Mouse (Mus musculus) lung, embryonic 15.5 days (tissue): ENCODE measurements at regions not wholly inside any gene's neighbourhood (a gene's known extent, or its start where the extent isn't known, plus 50 kb on each side); places are given as distances from the start of the nearest gene placed in this dataset.

ENCODE experiments used
- ATAC-seq: fragments of 200-750 bp; cut with Nextera tagmentation; 2 replicates; pipeline ENCODE4 v1.8.0; 2017; ENCODE audit warnings: moderate number of reproducible peaks, borderline replicate concordance; ENCODE audit not compliant: low FRiP score, low TSS enrichment; ENCODE audit errors: extremely low read depth
- H3K27ac ChIP-seq: fragments of 300-500 bp; sonication (generic); 2 replicates; pipeline ENCODE4 v1.5.1; 2015; ENCODE audit warnings: moderate library complexity, mild to moderate bottlenecking, inconsistent platforms
- H3K27me3 ChIP-seq: fragments of 300-500 bp; sonication (generic); 2 replicates; pipeline ENCODE4 v1.6.1; 2015; ENCODE audit warnings: inconsistent platforms
- H3K36me3 ChIP-seq: fragments of 300-500 bp; sonication (generic); 2 replicates; pipeline ENCODE4 v1.6.1; 2015; ENCODE audit warnings: inconsistent platforms
- H3K4me1 ChIP-seq: fragments of 300-500 bp; sonication (generic); 2 replicates; pipeline ENCODE4 v1.6.1; 2015; ENCODE audit warnings: inconsistent platforms
- H3K4me2 ChIP-seq: fragments of 300-500 bp; sonication (generic); 2 replicates; pipeline ENCODE4 v1.6.1; 2015; ENCODE audit warnings: inconsistent platforms, mild to moderate bottlenecking, moderate library complexity
- H3K4me3 ChIP-seq: fragments of 300-500 bp; sonication (generic); 2 replicates; pipeline ENCODE4 v1.5.1; 2015; ENCODE audit warnings: mild to moderate bottlenecking, inconsistent platforms
- H3K9ac ChIP-seq: fragments of 300-500 bp; sonication (generic); 2 replicates; pipeline ENCODE4 v1.6.1; 2015; ENCODE audit warnings: inconsistent platforms
- H3K9me3 ChIP-seq: fragments of 300-500 bp; sonication (generic); 2 replicates; pipeline ENCODE4 v1.6.1; 2016; ENCODE audit warnings: inconsistent platforms
- WGBS: fragments of 180-500 bp; shearing (Covaris S2); methylation state at CpG from one replicate; pipeline ENCODE4 v1.1.7; 2015; 5-methylcytosine and 5-hydroxymethylcytosine counted together

DNA sequence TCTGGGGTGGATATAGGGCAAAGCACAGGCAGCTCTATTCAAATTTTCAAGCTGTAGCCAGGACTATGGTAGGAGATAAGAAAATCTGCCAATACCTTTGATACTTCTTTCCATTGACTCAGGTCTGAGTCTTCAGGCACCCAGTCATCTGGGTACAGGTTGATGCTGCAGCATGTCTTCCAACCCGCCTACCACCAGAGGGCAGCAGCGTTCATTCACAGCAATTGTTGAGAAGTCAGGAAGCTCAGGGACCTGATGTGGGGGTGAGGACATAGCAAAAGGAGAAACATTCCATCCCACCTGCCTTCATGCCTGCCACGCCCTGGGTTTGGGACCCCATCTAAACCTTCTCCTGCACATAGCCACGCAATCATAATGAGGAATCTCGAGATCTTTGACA lies 118.2 kb upstream of the Gm21876 start:
- H3K4me2 ChIP-seq = no peak overlapping the region
- ATAC-seq = no peak
- WGBS = 9% methylated on average over 5 of the region's 5 CpGs
- no peak overlapping the region for H3K4me3 ChIP-seq
- no peaks in the 10 kb centered on the region for H3K36me3 ChIP-seq
- H3K9ac ChIP-seq = no peak overlapping the region
- H3K27ac ChIP-seq = no peak overlapping the region
- H3K4me1 ChIP-seq = no peaks in the 10 kb centered on the region
- H3K9me3 ChIP-seq = no peaks in the 10 kb centered on the region
- H3K27me3 ChIP-seq = no peaks in the 10 kb centered on the region

DNA sequence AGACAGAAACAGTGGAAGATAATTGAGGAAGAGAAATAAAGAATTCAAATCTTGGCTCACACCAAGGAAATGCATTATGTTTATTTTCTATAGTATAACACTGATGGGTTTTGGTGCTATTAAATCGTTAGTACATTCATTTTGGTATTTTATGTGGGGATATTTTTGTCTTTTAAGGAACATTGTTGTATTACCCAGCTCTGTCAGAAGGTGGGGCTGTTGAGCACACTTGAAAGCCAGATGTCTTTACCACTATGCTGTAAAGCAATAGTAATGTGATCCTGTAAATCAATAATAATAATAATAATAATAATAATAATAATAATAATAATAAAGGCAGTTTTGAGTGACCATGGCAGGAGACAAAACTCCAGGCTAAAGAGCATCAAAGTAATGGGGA lies 120.0 kb upstream of the Gm21876 start:
- 19% methylated on average over 1 of the region's 1 CpGs for WGBS
- Histone ChIP-seq H3K36me3 (no peaks in the 10 kb centered on the region), H3K9ac (no peak overlapping the region), H3K4me2 (no peak overlapping the region), H3K27ac (no peak overlapping the region), H3K9me3 (no peaks in the 10 kb centered on the region), H3K4me1 (no peaks in the 10 kb centered on the region), H3K4me3 (no peak overlapping the region), H3K27me3 (no peaks in the 10 kb centered on the region)
- no peak for ATAC-seq

DNA sequence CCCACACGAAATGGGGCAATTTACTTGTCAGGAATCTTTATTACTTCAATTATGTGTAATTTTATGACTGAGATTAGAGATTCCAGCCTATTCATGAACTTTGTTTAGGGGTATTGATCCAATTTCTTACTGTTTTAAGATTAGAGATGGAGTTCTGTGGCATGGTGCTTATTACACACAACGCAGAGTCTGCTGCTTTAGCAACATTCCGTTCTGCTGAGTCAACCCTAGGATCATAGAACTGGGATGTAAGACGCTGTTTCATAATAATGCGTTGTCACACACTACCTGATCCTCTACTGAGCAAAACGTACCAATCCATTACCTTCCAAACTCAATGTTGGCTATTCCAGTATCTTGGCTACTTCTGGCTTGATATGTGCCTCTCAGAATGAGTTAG lies 121.9 kb upstream of the Gm21876 start:
- no peaks in the 10 kb centered on the region for H3K4me1 ChIP-seq
- no peaks in the 10 kb centered on the region for H3K36me3 ChIP-seq
- no peak overlapping the region for H3K4me3 ChIP-seq
- H3K27ac ChIP-seq = no peak overlapping the region
- H3K27me3 ChIP-seq = no peaks in the 10 kb centered on the region
- 72% methylated on average over 6 of the region's 6 CpGs for WGBS
- ATAC-seq = no peak
- H3K9me3 ChIP-seq = no peaks in the 10 kb centered on the region
- no peak overlapping the region for H3K9ac ChIP-seq
- H3K4me2 ChIP-seq = no peak overlapping the region

DNA sequence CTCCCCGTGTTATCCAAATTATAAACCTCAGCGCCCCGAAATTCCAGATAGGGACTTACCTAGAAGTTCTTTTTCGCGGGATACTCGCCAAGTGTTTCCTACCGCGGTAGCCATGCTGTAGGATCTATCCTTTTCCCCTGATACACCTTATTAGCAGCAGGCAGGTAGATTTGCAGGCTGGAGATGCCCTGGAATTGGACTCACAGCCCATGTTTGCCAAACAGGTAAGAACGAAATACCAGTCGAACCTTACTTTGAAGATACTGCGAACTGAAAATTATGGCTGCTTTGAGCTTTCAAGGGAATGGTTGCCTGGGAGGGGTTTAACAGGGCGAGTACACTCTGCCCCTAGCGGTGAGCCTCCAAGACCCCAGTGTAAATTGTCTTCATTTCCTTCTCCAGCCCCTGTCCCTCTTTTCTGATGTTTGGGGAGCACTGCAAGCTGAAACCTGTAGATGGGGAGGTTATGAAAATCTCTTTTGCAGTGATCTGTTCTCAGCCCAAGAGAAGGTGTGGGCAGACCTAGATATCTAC lies 149.8 kb upstream of the Agtr2 start:
- H3K36me3 ChIP-seq = no peaks in the 10 kb centered on the region
- peak overlapping the region; percentile 34 for H3K4me3 ChIP-seq
- H3K4me1 ChIP-seq = no peaks in the 10 kb centered on the region
- 34% methylated on average over 13 of the region's 13 CpGs for WGBS
- no peak overlapping the region for H3K9ac ChIP-seq
- no peaks in the 10 kb centered on the region for H3K27me3 ChIP-seq
- H3K9me3 ChIP-seq = no peaks in the 10 kb centered on the region
- ATAC-seq = no peak
- H3K27ac ChIP-seq = no peak overlapping the region
- peak overlapping the region; percentile 44 for H3K4me2 ChIP-seq

DNA sequence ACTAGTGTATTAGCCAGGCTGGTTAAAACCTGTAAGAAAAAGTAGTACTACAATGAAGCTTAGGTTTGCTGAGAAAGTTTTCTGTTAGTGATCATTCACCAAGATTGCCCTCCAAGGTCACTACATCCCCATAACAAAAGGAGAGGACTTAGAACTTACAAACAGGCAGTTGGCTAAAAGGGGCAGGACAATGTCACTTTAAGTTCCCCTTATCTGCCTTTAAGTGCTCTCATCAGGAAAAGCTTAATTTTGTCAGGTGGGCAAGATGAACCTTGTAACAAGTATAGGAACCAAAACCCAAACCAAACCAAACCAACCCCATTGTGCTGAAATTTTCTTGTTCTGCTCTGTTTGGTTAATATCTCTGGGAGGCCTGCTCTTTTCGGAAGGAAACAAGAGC lies 139.9 kb upstream of the Agtr2 start:
- Histone ChIP-seq H3K9ac (no peak overlapping the region), H3K4me2 (no peak overlapping the region), H3K27me3 (no peaks in the 10 kb centered on the region), H3K4me3 (no peak overlapping the region), H3K36me3 (no peaks in the 10 kb centered on the region), H3K27ac (no peak overlapping the region), H3K4me1 (no peaks in the 10 kb centered on the region), H3K9me3 (no peaks in the 10 kb centered on the region)
- no peak for ATAC-seq
- 52% methylated on average over 1 of the region's 1 CpGs for WGBS

DNA sequence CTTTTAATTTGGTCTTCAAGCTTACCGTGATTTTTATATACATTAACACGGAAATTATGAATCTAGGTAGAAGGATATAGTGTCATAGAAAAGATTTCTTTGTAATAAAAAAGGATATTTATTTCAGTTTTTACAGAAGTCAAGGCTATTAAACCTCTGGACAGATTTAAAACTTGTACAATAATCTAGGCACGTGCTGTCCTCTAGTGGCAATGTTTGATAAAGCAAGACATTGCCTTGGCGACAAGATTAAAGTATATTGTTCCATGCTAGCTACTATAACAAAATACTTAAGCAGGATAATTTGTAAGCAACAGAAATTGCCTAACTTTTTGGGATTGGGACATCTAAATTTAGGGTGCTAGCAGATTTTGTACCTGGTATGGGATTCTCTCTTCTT lies 133.8 kb upstream of the Agtr2 start:
- Histone ChIP-seq H3K4me1 (no peaks in the 10 kb centered on the region), H3K27ac (no peak overlapping the region), H3K4me2 (no peak overlapping the region), H3K9me3 (no peaks in the 10 kb centered on the region), H3K27me3 (no peaks in the 10 kb centered on the region), H3K36me3 (no peaks in the 10 kb centered on the region), H3K9ac (no peak overlapping the region), H3K4me3 (no peak overlapping the region)
- ATAC-seq = no peak
- 26% methylated on average over 4 of the region's 4 CpGs for WGBS

DNA sequence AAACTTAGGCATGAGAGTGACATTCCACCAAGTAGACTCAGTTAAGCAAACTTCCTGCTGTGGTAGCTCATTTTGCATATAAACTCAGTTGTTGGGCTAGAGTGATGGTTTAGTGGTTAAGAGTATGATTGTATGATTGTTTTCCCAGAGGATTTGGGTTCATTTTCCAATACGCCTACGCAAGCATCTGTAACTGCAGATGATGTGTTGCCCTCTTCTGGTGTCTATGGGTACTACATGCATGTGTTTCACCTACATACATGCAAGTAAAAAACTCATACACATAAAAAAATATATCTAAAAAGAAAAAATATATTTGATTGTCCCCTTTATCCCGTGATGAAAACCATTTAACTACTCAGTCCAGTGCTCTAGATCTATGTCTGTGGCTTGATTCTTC lies 132.0 kb upstream of the Agtr2 start:
- H3K36me3 ChIP-seq = no peaks in the 10 kb centered on the region
- no peaks in the 10 kb centered on the region for H3K27me3 ChIP-seq
- H3K9ac ChIP-seq = no peak overlapping the region
- 44% methylated on average over 3 of the region's 3 CpGs for WGBS
- H3K27ac ChIP-seq = no peak overlapping the region
- no peaks in the 10 kb centered on the region for H3K4me1 ChIP-seq
- no peak overlapping the region for H3K4me3 ChIP-seq
- no peaks in the 10 kb centered on the region for H3K9me3 ChIP-seq
- no peak for ATAC-seq
- no peak overlapping the region for H3K4me2 ChIP-seq

DNA sequence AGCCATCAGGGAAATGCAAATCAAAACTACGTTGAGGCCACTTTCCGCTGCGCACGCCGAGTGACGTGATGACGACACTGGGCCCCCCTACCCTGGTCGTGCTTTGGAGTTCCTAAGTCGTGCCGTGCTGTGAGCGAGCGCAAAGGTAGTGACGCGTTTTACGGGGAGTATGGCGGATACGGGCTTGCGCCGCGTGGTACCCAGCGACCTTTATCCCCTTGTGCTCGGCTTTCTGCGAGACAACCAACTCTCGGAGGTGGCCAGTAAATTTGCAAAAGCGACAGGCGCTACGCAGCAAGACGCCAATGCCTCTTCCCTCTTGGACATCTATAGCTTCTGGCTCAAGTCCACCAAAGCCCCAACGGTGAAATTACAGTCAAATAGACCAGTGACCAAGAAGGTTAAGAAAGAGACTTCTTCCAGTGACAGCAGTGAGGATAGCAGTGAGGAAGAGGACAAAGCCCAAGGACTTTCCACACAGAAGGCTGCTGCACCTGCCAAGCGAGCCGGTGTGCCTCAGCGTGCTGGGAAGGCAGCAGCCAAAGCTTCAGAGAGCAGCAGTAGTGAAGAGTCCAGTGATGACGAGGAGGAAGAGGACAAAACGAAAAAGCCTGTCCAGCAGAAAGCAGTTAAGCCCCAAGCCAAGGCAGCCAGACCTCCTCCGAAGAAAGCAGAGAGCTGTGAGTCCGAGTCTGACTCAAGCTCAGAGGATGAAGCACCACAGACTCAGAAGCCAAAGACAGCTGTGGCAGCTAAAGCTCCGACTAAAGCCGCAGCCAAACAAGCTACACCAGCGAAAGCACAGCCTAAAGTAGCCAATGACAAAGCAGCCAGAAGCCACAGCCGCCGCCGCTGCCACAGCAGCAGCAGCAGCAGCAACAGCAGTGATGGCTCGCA lies 123.3 kb upstream of the Agtr2 start:
- peak overlapping the region; percentile 38 for H3K4me3 ChIP-seq
- no peaks in the 10 kb centered on the region for H3K9me3 ChIP-seq
- 21% methylated on average over 43 of the region's 43 CpGs for WGBS
- no peaks in the 10 kb centered on the region for H3K36me3 ChIP-seq
- no peaks in the 10 kb centered on the region for H3K4me1 ChIP-seq
- no peaks in the 10 kb centered on the region for H3K27me3 ChIP-seq
- H3K9ac ChIP-seq = no peak overlapping the region
- peak overlapping the region; percentile 66 for H3K4me2 ChIP-seq
- ATAC-seq = peak; percentile 42; the same call in 1 of the 2 replicates
- H3K27ac ChIP-seq = no peak overlapping the region

DNA sequence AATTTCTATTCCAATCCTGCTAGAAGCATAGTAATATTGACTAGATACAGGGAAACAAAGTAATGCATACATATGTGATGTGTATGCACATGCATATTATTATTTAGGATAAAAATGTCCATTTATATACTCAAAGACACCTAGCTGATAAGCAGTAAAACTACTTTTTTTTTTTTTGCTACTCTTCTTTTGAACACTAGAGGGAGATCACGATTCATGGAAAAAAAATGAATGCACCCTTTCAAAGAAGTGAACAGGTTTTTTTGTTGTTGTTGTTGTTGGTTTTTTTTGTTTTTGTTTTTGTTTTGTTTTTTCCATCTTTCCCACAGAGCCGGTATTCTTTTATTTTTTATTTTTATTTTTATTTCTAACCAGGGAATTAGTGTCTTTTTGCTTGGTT lies 99.1 kb upstream of the Agtr2 start:
- Histone ChIP-seq H3K36me3 (no peaks in the 10 kb centered on the region), H3K27ac (no peak overlapping the region), H3K9ac (no peak overlapping the region), H3K4me2 (no peak overlapping the region), H3K4me1 (no peaks in the 10 kb centered on the region), H3K9me3 (no peaks in the 10 kb centered on the region), H3K4me3 (no peak overlapping the region), H3K27me3 (no peaks in the 10 kb centered on the region)
- WGBS = 6% methylated on average over 2 of the region's 2 CpGs
- no peak for ATAC-seq

DNA sequence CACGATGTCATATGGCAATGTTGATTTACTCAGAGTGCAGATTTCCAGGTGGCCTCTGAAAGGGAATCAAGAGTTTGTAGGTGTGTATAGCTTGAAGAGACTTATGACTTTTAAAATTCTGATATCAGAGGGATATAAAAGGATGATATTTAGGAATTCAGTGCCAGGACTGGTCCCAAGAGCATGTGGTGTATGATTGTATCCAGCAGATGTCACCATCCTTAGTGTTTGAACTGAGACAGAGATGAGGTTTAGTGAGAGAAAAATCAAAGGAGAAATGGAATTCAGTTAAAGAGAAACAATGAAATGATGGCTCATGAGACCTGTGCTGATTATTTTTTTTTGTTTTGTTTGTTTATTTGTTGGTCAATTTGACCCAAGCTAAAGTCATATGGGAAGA lies 94.4 kb upstream of the Agtr2 start:
- no peak overlapping the region for H3K4me2 ChIP-seq
- 52% methylated on average over 1 of the region's 1 CpGs for WGBS
- ATAC-seq = no peak

DNA sequence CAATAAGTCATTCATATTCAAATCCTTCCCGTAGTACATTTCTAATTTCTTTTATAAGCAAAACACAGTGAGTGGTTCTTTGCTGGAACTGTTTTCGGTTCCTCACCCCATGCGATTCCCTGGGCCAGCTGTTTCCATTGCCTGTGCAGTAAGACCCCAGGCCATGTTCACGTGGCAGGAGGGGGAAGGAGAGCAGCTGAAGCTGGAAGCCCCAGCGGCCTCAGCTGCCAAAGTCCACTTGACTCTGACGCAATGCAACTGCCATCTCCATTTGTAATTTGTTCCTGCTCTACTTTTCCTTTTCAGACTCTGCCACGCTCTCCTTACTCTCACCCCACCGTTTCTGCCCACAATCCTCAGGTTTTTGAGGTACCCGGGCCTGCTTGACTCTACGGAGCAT lies 91.1 kb upstream of the Agtr2 start:
- Histone ChIP-seq H3K4me1 (no peaks in the 10 kb centered on the region), H3K4me2 (no peak overlapping the region), H3K4me3 (no peak overlapping the region), H3K36me3 (no peaks in the 10 kb centered on the region), H3K9me3 (no peaks in the 10 kb centered on the region), H3K27ac (no peak overlapping the region), H3K9ac (no peak overlapping the region), H3K27me3 (no peaks in the 10 kb centered on the region)
- no peak; the same call in 1 of the 2 replicates for ATAC-seq
- 65% methylated on average over 10 of the region's 10 CpGs for WGBS

More for the DNA sequence above, 94.4 kb upstream of the Agtr2 start:
- Histone ChIP-seq H3K27me3 (no peaks in the 10 kb centered on the region), H3K4me3 (no peak overlapping the region), H3K36me3 (no peaks in the 10 kb centered on the region), H3K4me1 (no peaks in the 10 kb centered on the region), H3K27ac (no peak overlapping the region), H3K9ac (no peak overlapping the region), H3K9me3 (no peaks in the 10 kb centered on the region)

DNA sequence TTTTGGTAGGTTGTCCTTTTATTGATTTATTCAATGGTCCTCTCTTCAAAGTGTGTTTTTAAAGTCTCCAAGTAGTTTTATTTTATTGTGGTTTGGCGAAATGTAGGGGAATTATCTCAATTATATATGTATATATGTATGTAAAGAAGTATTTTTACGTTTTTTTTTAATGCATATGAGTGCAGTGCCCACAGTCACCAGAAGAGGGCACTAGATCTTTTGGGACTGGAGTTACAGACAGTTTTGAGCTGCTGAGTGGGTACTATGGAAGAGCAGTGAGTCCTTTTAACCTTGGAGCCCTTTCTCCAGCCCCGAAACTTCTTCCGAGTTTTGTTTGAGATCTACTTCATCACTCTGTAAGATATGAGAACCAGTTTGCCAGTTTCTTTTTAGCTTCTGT lies 59.5 kb upstream of the Agtr2 start:
- no peak overlapping the region for H3K9ac ChIP-seq
- no peak overlapping the region for H3K4me3 ChIP-seq
- WGBS = 41% methylated on average over 4 of the region's 4 CpGs
- H3K4me1 ChIP-seq = no peaks in the 10 kb centered on the region
- no peaks in the 10 kb centered on the region for H3K27me3 ChIP-seq
- H3K36me3 ChIP-seq = no peaks in the 10 kb centered on the region
- no peak overlapping the region for H3K27ac ChIP-seq
- no peaks in the 10 kb centered on the region for H3K9me3 ChIP-seq
- no peak for ATAC-seq
- no peak overlapping the region for H3K4me2 ChIP-seq
